Mouse (Mus musculus) liver, adult 2 months (tissue): ENCODE results near the gene Swt1. TPM values are rescaled to one million over a fixed set of nuclear protein-coding genes. Genes with fewer than 3 reads are reported as not detected.
A peak's percentile ranks its signal among the peaks of the same experiment; 100 is the strongest.

ENCODE experiments used
- DNase-seq: peaks from one replicate; pipeline ENCODE4 v3.0.0-alpha.2; 2011; ENCODE audit warnings: low read depth, low spot score; ENCODE audit errors: extremely low read depth
- H3K27ac ChIP-seq: fragments of 200-500 bp; replicated peaks from 2 replicates; pipeline ENCODE4 v1.5.1; 2012; ENCODE audit warnings: low read depth, mild to moderate bottlenecking, control low read depth, inconsistent platforms, low read length; ENCODE audit not compliant: insufficient read depth
- H3K27me3 ChIP-seq: fragments of 200-500 bp; 2 replicates; pipeline ENCODE4 v1.6.1; 2012; ENCODE audit warnings: mild to moderate bottlenecking, moderate library complexity, low read length, inconsistent platforms; ENCODE audit not compliant: control insufficient read depth, insufficient read depth
- H3K36me3 ChIP-seq: fragments of 200-500 bp; 2 replicates; pipeline ENCODE4 v1.6.1; 2012; ENCODE audit warnings: low read length, inconsistent platforms; ENCODE audit not compliant: control insufficient read depth, insufficient read depth
- H3K4me1 ChIP-seq: fragments of 200-500 bp; 2 replicates; pipeline ENCODE4 v1.6.1; 2011; ENCODE audit warnings: low read length; ENCODE audit not compliant: control insufficient read depth, insufficient read depth
- H3K4me3 ChIP-seq: fragments of 200-500 bp; 2 replicates; pipeline ENCODE4 v1.5.1; 2011; ENCODE audit warnings: low read depth, mild to moderate bottlenecking, control low read depth, low read length, moderate library complexity; ENCODE audit not compliant: insufficient read depth
- H3K79me2 ChIP-seq: fragments of 200-500 bp; 2 replicates; pipeline ENCODE4 v1.6.1; 2012; ENCODE audit warnings: inconsistent platforms, mild to moderate bottlenecking, low read length, moderate library complexity; ENCODE audit not compliant: control insufficient read depth, insufficient read depth
- H3K9ac ChIP-seq: fragments of 200-500 bp; 2 replicates; pipeline ENCODE4 v1.6.1; 2012; ENCODE audit warnings: low read depth, mild to moderate bottlenecking, control low read depth, inconsistent platforms, low read length
- CTCF ChIP-seq: fragments of 200-500 bp; IDR thresholded peaks from 2 replicates; pipeline ENCODE4 v1.5.1; 2011; ENCODE audit warnings: low read depth, low read length, control low read depth
- POLR2A ChIP-seq: fragments of 200-500 bp; IDR thresholded peaks from 2 replicates; pipeline ENCODE4 v1.6.1; 2011; ENCODE audit warnings: low read length, control low read depth; ENCODE audit not compliant: insufficient read depth; ENCODE audit errors: extremely low read depth
- WGBS: fragments of 180-500 bp; shearing (Covaris S2); methylation state at CpG from one replicate; pipeline ENCODE4 v1.1.7; 2018; 5-methylcytosine and 5-hydroxymethylcytosine counted together
- polyA plus RNA-seq: library from polyadenylated mRNA; depleted of rRNA; stranded (reverse); fragments of >200 nt; gene quantifications from 2 replicates; pipeline ENCODE4 v1.2.3, GENCODE M21; 2012
- total RNA-seq: library from RNA; depleted of rRNA; stranded (reverse); fragments of >200 nt; gene quantifications from 2 replicates; pipeline ENCODE4 v1.2.3, GENCODE M21; 2014

The Swt1 gene
- total and polyA plus RNA-seq, 2 experiments, result 2.5 to 20.2 TPM

- Histone ChIP-seq H3K36me3 (peaks cover 13% of the 10 kb centered on the region), H3K27ac (no peak overlapping the region)
These were observed 82.4 kb downstream of the Swt1 start for GRCm38 (mm10) chr1:151345863-151346195.

GRCm38 (mm10) chr1:151345109-151345862, 83.0 kb downstream of the Swt1 start:
- WGBS, result 1% methylated on average over 55 of the region's 55 CpGs
- no peak for TF ChIP-seq CTCF
- TF ChIP-seq POLR2A, result peak; percentile 54; the same call in 1 of the 2 replicates
- no peaks in the 10 kb centered on the region for H3K27me3 ChIP-seq
- peak overlapping the region; percentile 95 for H3K4me3 ChIP-seq
- peaks cover 19% of the 10 kb centered on the region for H3K4me1 ChIP-seq
- peaks cover 26% of the 10 kb centered on the region; the same call in 1 of the 2 replicates for H3K79me2 ChIP-seq
- H3K36me3 ChIP-seq, result peaks cover 9% of the 10 kb centered on the region
- H3K9ac ChIP-seq, result peak overlapping the region; percentile 93
- DNase-seq, result peak; percentile 70
- peak overlapping the region; percentile 92 for H3K27ac ChIP-seq

More at GRCm38 (mm10) chr1:151345863-151346195, 82.4 kb downstream of the Swt1 start:
- no peaks in the 10 kb centered on the region for H3K27me3 ChIP-seq
- no peak for TF ChIP-seq CTCF
- no peak for TF ChIP-seq POLR2A
- H3K79me2 ChIP-seq, result peaks cover 29% of the 10 kb centered on the region; the same call in 1 of the 2 replicates
- H3K9ac ChIP-seq, result no peak overlapping the region; the same call in 1 of the 2 replicates
- no peak for DNase-seq
- H3K4me1 ChIP-seq, result peaks cover 19% of the 10 kb centered on the region
- peak overlapping the region; percentile 95 for H3K4me3 ChIP-seq

GRCm38 (mm10) chr1:151344283-151345108, 83.8 kb downstream of the Swt1 start, which contains the start of gene Ivns1abp:
Gene Ivns1abp, plus strand, starts transcription at chr1:151344477.
- peak within 1 kb of the TSS; percentile 96 for H3K27ac ChIP-seq
- H3K79me2 ChIP-seq, result peaks cover 21% of the 10 kb centered on the region; the same call in 1 of the 2 replicates
- H3K4me1 ChIP-seq, result peaks cover 19% of the 10 kb centered on the region
- H3K36me3 ChIP-seq, result peaks cover 3% of the 10 kb centered on the region
- H3K9ac ChIP-seq, result peak within 1 kb of the TSS; percentile 95
- TF ChIP-seq CTCF (no peak), POLR2A (peak; percentile 94)
- H3K27me3 ChIP-seq, result no peaks in the 10 kb centered on the region
- peak within 1 kb of the TSS; percentile 95 for H3K4me3 ChIP-seq
- WGBS, result under 1% methylated on average over 104 of the region's 104 CpGs
- peak; percentile 88 for DNase-seq

DNA sequence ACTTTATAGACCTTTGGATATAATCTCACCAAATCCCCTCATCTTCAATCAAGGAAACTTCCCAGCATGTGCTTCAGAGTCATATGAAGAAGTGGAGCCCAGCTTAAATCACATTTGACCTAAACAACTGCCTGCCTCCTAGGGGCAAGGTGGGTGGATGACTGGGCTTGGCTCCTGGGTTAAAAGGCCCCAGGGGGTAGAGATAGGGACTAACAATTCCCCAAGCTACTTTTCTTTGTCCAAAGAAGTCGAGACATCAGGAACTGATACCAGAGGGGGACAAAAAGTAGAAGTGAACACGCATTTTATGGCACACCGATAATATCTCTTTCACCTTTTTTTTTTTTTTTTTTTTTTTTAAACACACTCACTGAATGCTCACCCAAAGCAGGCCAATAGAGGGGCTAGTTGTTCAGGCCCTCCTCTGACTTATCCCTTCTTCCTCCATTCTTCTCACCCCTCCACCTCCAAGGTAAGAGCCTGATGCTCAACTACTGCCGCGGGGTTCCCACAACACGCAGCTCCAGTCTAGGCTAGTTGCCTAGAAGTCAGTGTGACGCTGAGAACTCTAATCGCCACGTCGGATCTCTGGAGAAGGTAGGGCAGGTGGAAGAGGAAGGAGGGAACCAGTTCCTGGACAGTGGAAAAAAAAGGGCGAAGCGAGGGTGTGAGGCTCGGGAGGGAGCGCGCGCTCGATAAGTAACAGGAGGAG, 84.5 kb downstream of the Swt1 start:
- peak overlapping the region; percentile 95 for H3K9ac ChIP-seq
- TF ChIP-seq CTCF (0 out of 2 replicates have a peak, but pooled peaks have one; percentile 31), POLR2A (no peak)
- H3K36me3 ChIP-seq, result no peaks in the 10 kb centered on the region
- DNase-seq, result peak; percentile 61
- H3K79me2 ChIP-seq, result peaks cover 17% of the 10 kb centered on the region; the same call in 1 of the 2 replicates
- peak overlapping the region; percentile 96 for H3K27ac ChIP-seq
- H3K4me3 ChIP-seq, result peak overlapping the region; percentile 81
- H3K4me1 ChIP-seq, result peaks cover 22% of the 10 kb centered on the region
- WGBS, result under 1% methylated on average over 17 of the region's 17 CpGs
- H3K27me3 ChIP-seq, result no peaks in the 10 kb centered on the region

DNA sequence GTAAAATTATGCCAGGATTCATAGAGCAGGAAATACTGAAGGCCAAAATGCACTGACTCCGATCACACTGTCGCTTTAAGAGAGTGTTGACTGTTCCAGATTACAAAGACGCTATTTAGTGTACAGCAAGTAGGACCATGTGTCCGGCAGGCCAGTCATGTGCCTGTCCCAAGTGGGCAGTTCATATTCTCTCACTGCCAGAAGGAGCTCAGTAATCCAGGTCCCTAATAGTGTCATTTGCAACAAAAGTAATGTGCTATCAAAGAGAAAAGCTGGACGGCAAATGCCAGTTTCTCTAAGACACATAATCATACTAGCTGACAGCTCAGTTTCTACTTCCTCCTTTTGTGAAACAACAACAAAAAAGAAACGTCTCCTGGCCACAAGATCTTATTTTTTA, 85.3 kb downstream of the Swt1 start:
- peak; percentile 77 for DNase-seq
- no peaks in the 10 kb centered on the region for H3K36me3 ChIP-seq
- WGBS, result 2% methylated on average over 6 of the region's 6 CpGs
- TF ChIP-seq POLR2A, result no peak
- no peak for TF ChIP-seq CTCF
- peaks cover 14% of the 10 kb centered on the region; the same call in 1 of the 2 replicates for H3K79me2 ChIP-seq
- peak overlapping the region; percentile 81 for H3K4me3 ChIP-seq
- peak overlapping the region; percentile 63 for H3K9ac ChIP-seq
- H3K27me3 ChIP-seq, result no peaks in the 10 kb centered on the region
- H3K27ac ChIP-seq, result peak overlapping the region; percentile 96
- H3K4me1 ChIP-seq, result peaks cover 22% of the 10 kb centered on the region
